Mouse (Mus musculus) heart, adult 2 months (tissue): ENCODE data around the gene Mtmr11. TPM values are rescaled to one million over a fixed set of nuclear protein-coding genes. Genes with fewer than 3 reads are reported as not detected.

Source experiments
- DNase-seq, 2 experiments: peaks; one replicate each; pipeline ENCODE4 v3.0.0; 2021
- H3K27ac ChIP-seq: fragments of 200-600 bp; 2 replicates; pipeline ENCODE4 v1.8.1; 2022
- H3K27me3 ChIP-seq: fragments of 200-500 bp; 2 replicates; pipeline ENCODE4 v1.6.1; 2012; ENCODE audit warnings: mild to moderate bottlenecking, low read length, inconsistent platforms, mixed read lengths; ENCODE audit not compliant: control insufficient read depth, insufficient read depth
- H3K36me3 ChIP-seq: fragments of 200-500 bp; 2 replicates; pipeline ENCODE4 v1.6.1; 2012; ENCODE audit warnings: low read length, inconsistent platforms; ENCODE audit not compliant: control insufficient read depth, insufficient read depth
- H3K4me1 ChIP-seq: fragments of 200-500 bp; 2 replicates; pipeline ENCODE4 v1.6.1; 2011; ENCODE audit warnings: low read length; ENCODE audit not compliant: control insufficient read depth, insufficient read depth
- H3K4me3 ChIP-seq: fragments of 200-600 bp; 2 replicates; pipeline ENCODE4 v1.8.1; 2022
- H3K79me2 ChIP-seq: fragments of 200-500 bp; replicated peaks from 2 replicates; pipeline ENCODE4 v1.6.1; 2012; ENCODE audit warnings: mild to moderate bottlenecking, inconsistent platforms, low read length, moderate library complexity, mixed read lengths; ENCODE audit not compliant: control insufficient read depth, insufficient read depth
- H3K9ac ChIP-seq: fragments of 200-500 bp; 2 replicates; pipeline ENCODE4 v1.6.1; 2012; ENCODE audit warnings: low read depth, mild to moderate bottlenecking, control low read depth, inconsistent platforms, low read length, mixed read lengths
- CTCF ChIP-seq: fragments of 200-600 bp; IDR thresholded peaks from 2 replicates; pipeline ENCODE4 v1.8.1; 2022; ENCODE audit warnings: antibody characterized with exemption, mild to moderate bottlenecking, moderate library complexity
- EP300 ChIP-seq: fragments of 200-500 bp; IDR thresholded peaks from 2 replicates; pipeline ENCODE4 v1.6.1; 2011; ENCODE audit warnings: low read depth, low read length, control low read depth; ENCODE audit not compliant: insufficient read depth
- POLR2A ChIP-seq: fragments of 200-500 bp; IDR thresholded peaks from 2 replicates; pipeline ENCODE4 v1.6.1; 2011; ENCODE audit warnings: mild to moderate bottlenecking, low read depth, low read length, control low read depth; ENCODE audit not compliant: insufficient read depth
- WGBS: fragments of 180-500 bp; shearing (Covaris S2); methylation state at CpG from one replicate; pipeline ENCODE4 v1.1.7; 2018; 5-methylcytosine and 5-hydroxymethylcytosine counted together
- intact Hi-C: fragments of 180-260 bp; cut with DNase I; formaldehyde crosslinking; loops from one replicate; pipeline ENCODE4 v1.15.1; 2025
- long read RNA-seq: library from polyadenylated mRNA; stranded (forward); transcript quantifications from one replicate; pipeline ENCODE4 v2.0.0, GENCODE M21; 2021
- polyA plus RNA-seq: library from polyadenylated mRNA; depleted of rRNA; stranded (reverse); fragments of >200 nt; gene quantifications from 2 replicates; pipeline ENCODE4 v1.2.3, GENCODE M21; 2012; rRNA removed
- total RNA-seq, 2 experiments: library from RNA; stranded (reverse); gene quantifications; 2 replicates each; pipeline ENCODE4 v1.2.3; 2021

Gene Mtmr11
- total RNA-seq (1 to 10 TPM; 2.1 to 3.5 TPM), polyA plus RNA-seq (5.5 and 11.7 TPM in 2 replicates)
- long read RNA-seq, partial matches to known transcripts, result 1 of 1 reads
- long read RNA-seq, other reads (novel, unspliced or antisense), result 0 of 1 reads

DNA sequence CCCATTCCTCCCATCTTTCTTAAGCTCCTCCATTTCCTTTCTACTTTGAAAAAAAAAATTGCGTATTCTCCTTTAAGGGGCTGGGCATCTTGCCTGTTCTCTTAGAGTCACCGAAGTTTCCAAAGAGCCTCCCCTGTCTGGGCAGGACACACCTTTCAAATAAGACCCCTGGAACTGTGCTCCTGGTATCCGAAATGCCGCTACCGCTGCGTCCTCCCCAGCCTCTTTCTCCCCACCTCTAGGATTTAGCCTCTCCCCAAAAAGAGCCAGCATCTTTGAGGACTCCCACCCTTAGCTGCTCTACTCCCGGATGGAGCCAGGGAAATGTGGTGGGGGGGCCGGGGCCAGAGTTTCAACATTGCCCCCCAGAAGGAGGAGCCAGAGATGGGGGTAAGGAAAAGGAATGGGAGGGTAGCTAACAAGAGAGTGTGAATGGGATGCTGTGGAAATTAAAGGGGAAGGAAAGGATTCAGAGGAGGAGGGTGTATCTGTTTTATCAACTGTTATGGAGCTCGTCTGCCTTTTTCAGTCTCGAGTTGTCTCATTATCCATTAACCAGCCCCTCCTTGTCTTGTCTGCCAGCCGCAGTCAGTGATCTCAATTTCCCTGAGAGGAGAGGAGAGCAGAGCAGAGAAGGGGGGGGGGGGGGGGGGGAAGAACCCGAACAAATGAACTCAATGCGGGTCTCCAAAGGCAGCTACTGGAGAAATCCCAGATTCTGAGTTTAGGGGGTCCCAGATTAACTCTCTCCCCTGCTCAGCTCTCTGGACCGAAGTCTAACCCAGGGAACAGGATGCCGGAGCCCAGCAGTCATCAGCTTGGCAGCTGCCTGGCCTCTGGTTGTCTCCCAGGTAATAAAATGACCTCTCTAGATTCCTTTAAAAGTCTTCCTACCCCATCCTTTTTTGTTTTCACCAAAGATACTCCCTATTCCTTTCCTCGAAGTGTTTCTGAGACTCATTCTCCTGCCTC lies at the start of gene Mtmr11:
Gene Mtmr11, plus strand, starts transcription at position 136 of the 972 bp plus-strand sequence.
- Histone ChIP-seq H3K27me3 (no peaks in the 10 kb centered on the region), H3K4me3 (peak within 1 kb of the TSS; percentile 48), H3K36me3 (peaks cover 5% of the 10 kb centered on the region), H3K9ac (peak within 1 kb of the TSS; percentile 76), H3K4me1 (peaks cover 14% of the 10 kb centered on the region), H3K27ac (peak within 1 kb of the TSS; percentile 76), H3K79me2 (no peaks in the 10 kb centered on the region)
- 9% methylated on average over 16 of the region's 16 CpGs for WGBS
- 0 out of 2 replicates have a peak, but pooled peaks have one; percentile 24 for TF ChIP-seq POLR2A
- TF ChIP-seq CTCF, result no peak
- TF ChIP-seq EP300, result no peak
- intact Hi-C loops, result no loop called here
- DNase-seq, result peak; percentile 41 to 57

DNA sequence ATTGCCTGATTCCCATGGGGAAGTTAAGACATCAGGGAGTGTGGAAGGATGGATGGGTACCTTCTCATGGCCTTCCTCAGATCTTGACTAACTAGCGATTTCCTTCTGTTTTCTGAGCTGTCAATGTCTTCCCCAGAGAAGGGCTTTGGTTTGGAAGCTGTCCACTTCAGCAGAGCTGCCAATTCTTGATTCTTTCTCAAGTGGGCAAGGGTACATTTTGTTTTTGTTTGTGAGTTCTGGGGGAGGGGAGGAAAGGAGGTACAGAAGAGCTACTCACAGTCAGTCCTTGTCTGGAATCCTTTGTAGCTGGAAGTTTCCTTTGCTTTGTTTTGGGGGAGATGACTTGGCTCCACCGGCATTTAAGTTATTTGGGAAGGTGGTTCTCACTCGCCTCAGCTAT lies 48.6 kb upstream of the Mtmr11 start:
- no peak overlapping the region for H3K9ac ChIP-seq
- WGBS, result 16% methylated on average over 3 of the region's 3 CpGs
- DNase-seq, result no peak
- H3K4me3 ChIP-seq, result no peak overlapping the region
- H3K4me1 ChIP-seq, result peaks cover 5% of the 10 kb centered on the region
- intact Hi-C loops, result no loop called here
- no peaks in the 10 kb centered on the region for H3K27me3 ChIP-seq
- H3K36me3 ChIP-seq, result peaks cover 14% of the 10 kb centered on the region
- H3K27ac ChIP-seq, result no peak overlapping the region
- H3K79me2 ChIP-seq, result peaks cover 4% of the 10 kb centered on the region
- TF ChIP-seq EP300 (no peak), CTCF (no peak)

DNA sequence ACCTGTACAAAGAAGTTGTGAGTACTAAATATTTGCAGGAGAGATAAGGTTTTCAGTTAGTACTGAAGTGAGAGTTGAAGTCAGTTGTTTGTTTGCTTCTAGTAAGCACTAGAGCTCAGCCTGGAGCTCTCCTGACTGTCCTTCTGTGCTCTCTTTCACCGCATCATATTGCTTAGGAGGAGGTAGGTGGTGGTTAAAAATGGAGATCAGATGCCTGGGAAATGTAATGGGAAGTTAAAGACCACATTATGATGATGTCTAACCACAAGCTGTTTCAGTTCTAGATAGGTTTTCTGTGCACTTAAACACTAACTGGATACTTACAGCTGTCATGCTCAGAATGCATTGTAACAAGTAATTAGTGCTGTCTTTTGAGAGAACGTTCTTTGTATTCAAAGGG lies 43.7 kb upstream of the Mtmr11 start:
- H3K27me3 ChIP-seq, result no peaks in the 10 kb centered on the region
- TF ChIP-seq CTCF, result no peak
- no peak for TF ChIP-seq EP300
- intact Hi-C loops, result no loop called here
- no peak for DNase-seq
- 76% methylated on average over 2 of the region's 2 CpGs for WGBS
- H3K4me3 ChIP-seq, result no peak overlapping the region
- H3K9ac ChIP-seq, result no peak overlapping the region
- H3K27ac ChIP-seq, result no peak overlapping the region
- peaks cover 6% of the 10 kb centered on the region for H3K79me2 ChIP-seq
- peaks cover 2% of the 10 kb centered on the region for H3K4me1 ChIP-seq
- H3K36me3 ChIP-seq, result peaks cover 8% of the 10 kb centered on the region

DNA sequence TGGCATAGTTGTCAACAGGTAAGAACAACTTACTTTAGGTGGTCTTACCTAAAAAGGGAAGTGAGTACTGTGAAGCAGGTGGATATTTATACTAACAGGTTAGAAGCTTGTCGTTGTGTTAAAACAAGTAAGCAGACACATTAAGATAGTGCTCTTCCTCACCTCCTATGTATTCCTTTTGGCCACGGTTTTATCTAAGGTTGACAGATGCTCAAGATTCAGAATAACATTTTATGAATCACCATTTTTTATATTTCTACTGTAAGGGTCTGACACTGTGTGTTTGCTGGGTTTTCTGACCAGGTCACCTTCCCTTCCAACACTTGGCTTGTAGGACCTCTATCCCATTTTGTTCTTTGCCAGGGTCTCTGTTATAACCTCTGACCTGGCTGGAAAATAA lies 43.1 kb upstream of the Mtmr11 start:
- 77% methylated on average over 2 of the region's 2 CpGs for WGBS
- Histone ChIP-seq H3K9ac (no peak overlapping the region), H3K4me1 (peaks cover 1% of the 10 kb centered on the region), H3K27ac (no peak overlapping the region), H3K27me3 (no peaks in the 10 kb centered on the region), H3K4me3 (no peak overlapping the region), H3K36me3 (peaks cover 3% of the 10 kb centered on the region), H3K79me2 (peaks cover 5% of the 10 kb centered on the region)
- no peak for DNase-seq
- TF ChIP-seq POLR2A, result no peak
- no peak for TF ChIP-seq EP300
- TF ChIP-seq CTCF, result no peak
- intact Hi-C loops, result no loop called here

DNA sequence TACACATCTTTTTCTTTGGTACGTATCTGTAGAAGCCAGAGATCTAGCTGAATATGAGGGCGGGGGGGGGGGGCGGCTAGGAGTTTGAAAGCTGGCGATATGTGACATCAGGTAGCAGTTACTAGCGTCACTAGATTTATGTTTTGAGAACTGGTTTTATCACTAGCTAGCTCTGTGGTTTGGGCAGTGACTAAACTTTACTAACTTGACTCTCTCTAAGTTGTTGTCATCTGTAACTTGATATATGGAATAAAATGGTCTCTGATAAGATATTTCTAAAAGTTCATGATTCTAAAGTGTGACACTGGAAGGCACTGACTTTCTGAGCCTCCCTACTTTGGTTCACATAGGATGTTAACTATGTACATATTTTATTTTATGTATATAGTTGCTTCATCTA lies 37.6 kb upstream of the Mtmr11 start:
- H3K36me3 ChIP-seq, result peaks cover 8% of the 10 kb centered on the region
- H3K9ac ChIP-seq, result no peak overlapping the region
- no peak overlapping the region for H3K4me3 ChIP-seq
- no peak for DNase-seq
- peaks cover 4% of the 10 kb centered on the region for H3K79me2 ChIP-seq
- 89% methylated on average over 5 of the region's 5 CpGs for WGBS
- intact Hi-C loops, result no loop called here
- H3K27ac ChIP-seq, result no peak overlapping the region
- peaks cover 4% of the 10 kb centered on the region for H3K4me1 ChIP-seq
- no peaks in the 10 kb centered on the region for H3K27me3 ChIP-seq
- TF ChIP-seq CTCF (no peak), EP300 (no peak), POLR2A (no peak)

DNA sequence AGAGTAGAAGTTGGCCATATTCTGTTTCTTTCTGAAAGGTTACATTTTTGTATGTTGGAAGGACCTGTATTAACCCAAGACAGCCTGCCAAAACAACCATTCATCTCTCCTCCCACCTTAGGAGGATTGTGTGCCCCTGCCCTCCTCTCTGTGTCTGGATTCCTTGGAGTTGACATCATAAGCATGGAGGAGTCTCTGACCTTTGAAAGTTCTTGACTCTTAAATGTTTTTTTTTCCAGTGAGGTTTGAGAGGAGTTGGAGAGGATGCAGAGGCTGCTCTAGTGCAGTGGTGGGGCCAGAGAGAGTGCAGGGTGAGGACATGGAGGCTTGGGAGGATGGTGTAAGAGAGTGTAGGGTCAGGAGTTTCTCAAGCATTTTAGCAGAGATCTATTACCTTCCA lies 33.7 kb upstream of the Mtmr11 start:
- H3K27me3 ChIP-seq, result no peaks in the 10 kb centered on the region
- intact Hi-C loops, result no loop called here
- H3K9ac ChIP-seq, result no peak overlapping the region
- peaks cover 4% of the 10 kb centered on the region for H3K4me1 ChIP-seq
- H3K36me3 ChIP-seq, result peaks cover 8% of the 10 kb centered on the region
- H3K27ac ChIP-seq, result peak overlapping the region; percentile 3; the same call in 1 of the 2 replicates
- no peak overlapping the region for H3K4me3 ChIP-seq
- H3K79me2 ChIP-seq, result no peaks in the 10 kb centered on the region
- no peak for DNase-seq
- TF ChIP-seq CTCF (no peak), EP300 (no peak), POLR2A (no peak)
